Mouse (Mus musculus): Measurements from ENCODE around the gene Gm14410. TPM values are rescaled to one million over a fixed set of nuclear protein-coding genes. Genes with fewer than 3 reads are reported as not detected.
"Not testable (repeated sequence)": the region's sequence is repeated elsewhere in the genome, so short reads cannot be mapped to it uniquely, and the experiment has no call there.

Gene Gm14410
- polyA plus RNA-seq (2015; fragmentation: Nextera tagmentation; extraction: Ambion mirVana): 24.9 and 29.3 TPM in 2 replicates

DNA sequence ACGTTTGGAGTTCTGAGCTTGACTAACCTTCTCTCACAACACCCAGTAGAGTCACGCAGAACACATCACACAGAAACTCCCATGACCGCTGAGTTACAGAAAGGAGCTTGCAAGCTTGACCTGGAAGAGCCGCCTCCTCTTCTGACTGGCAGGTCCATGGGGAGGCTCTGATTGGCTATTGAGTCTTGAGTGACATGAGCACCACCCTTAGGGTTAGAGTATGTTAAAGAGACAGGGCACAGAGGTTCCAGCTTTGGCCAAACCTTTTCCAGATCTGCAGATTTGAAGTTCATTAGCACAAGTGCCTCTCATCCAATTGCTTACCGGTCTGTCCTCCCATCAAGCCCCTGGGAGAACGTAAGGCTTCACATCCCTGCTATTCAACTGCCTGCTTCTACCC is at the start of gene Gm14410:
TSS of gene Gm14410 (minus strand) at position 81 of the 400 bp plus-strand sequence.
- H3K4me2 ChIP-seq (ENCODE audit: low read length): peak within 1 kb of the TSS; percentile 39
- not testable (repeated sequence) for H3K27me3 ChIP-seq (ENCODE audit: insufficient read depth, low read length); H3K4me1 ChIP-seq (replicated peaks; ENCODE audit: insufficient read depth, low read length); H3K9me3 ChIP-seq (replicated peaks; ENCODE audit: low read length); H3K9ac ChIP-seq (ENCODE audit: low read depth, low read length); H3K36me3 ChIP-seq (ENCODE audit: insufficient read depth, low read length); DNase-seq (ENCODE audit: low spot score); ATAC-seq (replicated peaks; ENCODE audit: low FRiP score, low read depth); H3K27ac ChIP-seq
- WGBS: 0% methylated on average over 4 of the region's 6 CpGs
- peak within 1 kb of the TSS; percentile 28 for H3K4me3 ChIP-seq (replicated peaks; ENCODE audit: low read depth, low read length)

DNA sequence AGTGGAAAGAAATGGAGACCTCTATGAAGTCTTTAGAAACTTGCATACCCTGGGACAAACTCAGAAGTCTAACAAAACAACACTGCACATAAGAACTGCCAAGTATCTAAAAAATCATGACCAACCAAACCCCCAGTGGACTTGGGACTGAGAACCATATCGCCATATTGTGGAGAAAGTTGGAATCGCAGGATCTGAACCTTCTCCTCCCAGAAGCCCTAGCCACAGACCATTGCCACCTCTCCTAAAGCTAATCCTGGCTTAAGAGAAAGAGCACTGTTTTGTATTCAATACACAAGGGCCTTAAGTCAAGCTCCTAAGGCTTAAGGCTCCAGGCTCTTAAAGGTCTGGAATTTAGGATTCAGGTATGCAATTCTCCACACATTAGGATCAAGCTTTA is 41.2 kb upstream of the Gm14410 start:
- not testable (repeated sequence) for DNase-seq (ENCODE audit: low spot score); H3K9ac ChIP-seq (ENCODE audit: low read depth, low read length); ATAC-seq (replicated peaks; ENCODE audit: low FRiP score, low read depth); H3K4me3 ChIP-seq (replicated peaks; ENCODE audit: low read depth, low read length); H3K27ac ChIP-seq; H3K4me1 ChIP-seq (replicated peaks; ENCODE audit: insufficient read depth, low read length); H3K4me2 ChIP-seq (ENCODE audit: low read length); H3K27me3 ChIP-seq (ENCODE audit: insufficient read depth, low read length); H3K9me3 ChIP-seq (replicated peaks; ENCODE audit: low read length); H3K36me3 ChIP-seq (ENCODE audit: insufficient read depth, low read length)
- 81% methylated on average over 2 of the region's 2 CpGs for WGBS

DNA sequence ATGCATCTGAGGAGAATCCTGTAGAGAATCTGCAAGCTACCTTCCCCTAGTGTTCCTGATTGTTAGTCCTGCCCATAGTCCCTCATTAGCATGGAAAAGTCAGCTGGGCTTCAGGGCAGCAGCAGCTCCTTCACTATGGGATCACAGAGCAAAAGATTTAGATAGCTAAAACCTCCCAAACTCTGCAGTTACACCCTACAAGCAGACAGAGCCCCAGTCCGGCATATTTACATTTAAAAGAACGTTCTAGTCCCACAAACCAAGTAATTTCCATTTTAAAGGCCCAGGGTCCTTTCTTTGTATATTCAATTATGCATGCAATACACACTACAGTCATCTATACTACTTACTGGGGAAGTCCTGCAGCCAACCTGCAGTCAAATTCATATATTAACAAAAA is 24.2 kb upstream of the Gm14410 start:
- not testable (repeated sequence) for DNase-seq (ENCODE audit: low spot score); H3K27ac ChIP-seq; H3K4me3 ChIP-seq (replicated peaks; ENCODE audit: low read depth, low read length); H3K4me2 ChIP-seq (ENCODE audit: low read length); H3K9me3 ChIP-seq (replicated peaks; ENCODE audit: low read length); H3K4me1 ChIP-seq (replicated peaks; ENCODE audit: insufficient read depth, low read length); H3K27me3 ChIP-seq (ENCODE audit: insufficient read depth, low read length); H3K9ac ChIP-seq (ENCODE audit: low read depth, low read length); H3K36me3 ChIP-seq (ENCODE audit: insufficient read depth, low read length); ATAC-seq (replicated peaks; ENCODE audit: low FRiP score, low read depth)
- WGBS: 58% methylated on average over 2 of the region's 2 CpGs

DNA sequence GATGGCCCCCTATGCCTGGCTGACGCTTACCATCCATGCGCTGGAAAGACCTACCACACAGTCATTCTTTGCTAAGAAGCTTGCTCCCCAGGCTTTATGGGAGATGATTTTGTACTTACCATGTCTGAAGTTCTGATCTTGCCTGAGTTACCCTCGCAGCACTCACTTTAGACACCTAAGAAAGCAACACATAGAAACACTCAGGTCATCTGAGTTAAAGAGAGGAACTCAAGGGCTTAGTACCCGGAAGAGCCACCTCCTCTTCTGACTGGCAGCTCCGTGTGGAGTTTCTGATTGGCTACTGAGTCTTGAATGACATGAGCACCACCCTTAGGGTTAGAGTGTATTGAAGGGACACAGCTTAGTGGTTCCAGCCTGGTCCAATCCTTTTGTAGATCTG is 33.5 kb downstream of the Gm14410 start:
- ATAC-seq (replicated peaks; ENCODE audit: low FRiP score, low read depth); H3K27me3 ChIP-seq (ENCODE audit: insufficient read depth, low read length); H3K4me2 ChIP-seq (ENCODE audit: low read length); H3K4me3 ChIP-seq (replicated peaks; ENCODE audit: low read depth, low read length); H3K36me3 ChIP-seq (ENCODE audit: insufficient read depth, low read length); H3K9me3 ChIP-seq (replicated peaks; ENCODE audit: low read length); H3K27ac ChIP-seq; DNase-seq (ENCODE audit: low spot score); H3K9ac ChIP-seq (ENCODE audit: low read depth, low read length); H3K4me1 ChIP-seq (replicated peaks; ENCODE audit: insufficient read depth, low read length): not testable (repeated sequence)
- 86% methylated on average over 4 of the region's 5 CpGs for WGBS

Other genes with a start within 250 kb of the Gm14410 start
- gene Gm14419, start 205.5 kb downstream of the Gm14410 start, polyA plus RNA-seq (2015; fragmentation: Nextera tagmentation; extraction: Ambion mirVana): 9.9 and 12.7 TPM in 2 replicates
- gene Gm14401, start 132.1 kb downstream of the Gm14410 start, polyA plus RNA-seq (2015; fragmentation: Nextera tagmentation; extraction: Ambion mirVana): 0.11 and 0.12 TPM in 2 replicates
- not detected in 2 replicates for gene Gm14409, start 60.6 kb upstream of the Gm14410 start, polyA plus RNA-seq (2015; fragmentation: Nextera tagmentation; extraction: Ambion mirVana)
- gene Gm14412, start 117.9 kb upstream of the Gm14410 start, polyA plus RNA-seq (2015; fragmentation: Nextera tagmentation; extraction: Ambion mirVana): 0.24 and 0.26 TPM in 2 replicates
- 10.5 and 12.0 TPM in 2 replicates for gene Gm14418, start 191.9 kb upstream of the Gm14410 start, polyA plus RNA-seq (2015; fragmentation: Nextera tagmentation; extraction: Ambion mirVana)

Measured in kidney, postnatal 0 days (tissue).